Mouse (Mus musculus): ENCODE results near the gene Trim31. TPM values are rescaled to one million over a fixed set of nuclear protein-coding genes. Genes with fewer than 3 reads are reported as not detected.

Trim31 gene
- polyA plus RNA-seq, 1 experiment, result not detected

GRCm38 (mm10) chr17:36912031-36912430 is 14.1 kb downstream of the Trim31 start:
- Histone ChIP-seq H3K27me3 (ENCODE audit: control insufficient read depth, insufficient read depth, insufficient read length) (peaks cover 15% of the 10 kb centered on the region), H3K79me3 (ENCODE audit: low read depth) (no peaks in the 10 kb centered on the region), H3K79me2 (ENCODE audit: control insufficient read depth, insufficient read depth) (no peaks in the 10 kb centered on the region), H3K4me3 (ENCODE audit: insufficient read depth, poor library complexity, severe bottlenecking) (no peak overlapping the region), H3ac (ENCODE audit: control insufficient read depth, insufficient read length, low read depth) (no peak overlapping the region), H3K36me3 (ENCODE audit: control insufficient read depth, insufficient read depth) (no peaks in the 10 kb centered on the region)
- TF ChIP-seq MYOD1 (IDR thresholded peaks at IDR 0.05; ENCODE audit: control insufficient read depth, insufficient read length, low read depth) (no peak), CEBPB (IDR thresholded peaks at IDR 0.05; ENCODE audit: low read depth) (no peak)

DNA sequence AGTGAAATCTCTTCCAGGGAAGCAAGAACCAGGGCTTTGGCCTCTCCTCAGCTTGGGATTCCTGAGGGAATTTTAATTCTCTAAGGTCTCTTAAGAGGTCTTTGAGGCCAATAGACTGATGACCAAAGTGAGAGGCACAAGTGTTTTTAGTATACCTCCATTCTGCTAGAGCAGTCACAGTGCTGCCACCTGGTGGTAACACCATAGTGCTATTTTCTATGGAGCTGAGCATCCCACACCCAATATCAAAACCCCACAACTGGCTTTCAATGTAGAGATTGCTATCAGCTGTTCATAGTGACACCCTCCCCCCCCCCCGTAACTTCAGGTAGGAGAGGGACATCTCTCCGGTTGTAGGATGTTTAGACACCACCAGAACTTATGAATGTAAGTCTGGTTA is 16.2 kb downstream of the Trim31 start:
- Histone ChIP-seq H3K27me3 (ENCODE audit: control insufficient read depth, insufficient read depth, insufficient read length) (peaks cover 6% of the 10 kb centered on the region), H3K36me3 (ENCODE audit: control insufficient read depth, insufficient read depth) (no peaks in the 10 kb centered on the region), H3K79me2 (ENCODE audit: control insufficient read depth, insufficient read depth) (no peaks in the 10 kb centered on the region), H3ac (ENCODE audit: control insufficient read depth, insufficient read length, low read depth) (no peak overlapping the region), H3K79me3 (ENCODE audit: low read depth) (no peaks in the 10 kb centered on the region), H3K4me3 (ENCODE audit: insufficient read depth, poor library complexity, severe bottlenecking) (no peak overlapping the region)
- TF ChIP-seq MYOD1 (IDR thresholded peaks at IDR 0.05; ENCODE audit: control insufficient read depth, insufficient read length, low read depth) (no peak), USF1 (IDR thresholded peaks at IDR 0.05; ENCODE audit: low read depth) (no peak), MYOG (IDR thresholded peaks at IDR 0.05; ENCODE audit: control insufficient read depth, extremely low read depth, insufficient read length) (no peak), CTCF (IDR thresholded peaks at IDR 0.05; ENCODE audit: control insufficient read depth, insufficient read depth, insufficient read length) (peak; percentile 27), CEBPB (IDR thresholded peaks at IDR 0.05; ENCODE audit: low read depth) (no peak)

DNA sequence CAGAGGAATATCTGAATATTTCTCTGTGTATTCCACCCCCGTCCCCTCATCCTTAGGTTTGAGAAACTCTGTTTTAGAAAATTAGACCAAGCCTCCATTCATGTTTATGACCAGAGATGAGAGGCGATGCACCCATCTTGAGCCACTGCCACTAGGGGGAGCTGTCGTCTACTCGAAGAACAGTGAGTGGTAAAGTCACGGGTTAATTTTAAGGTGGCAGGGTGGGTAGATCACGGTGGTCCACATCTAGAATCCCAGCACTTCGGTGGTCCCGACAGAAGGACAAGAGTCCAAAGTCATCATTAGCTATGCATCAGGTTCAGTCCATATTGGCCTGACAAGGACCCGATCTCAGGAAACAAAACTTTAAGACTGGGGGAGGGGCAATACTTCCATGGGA is 17.2 kb downstream of the Trim31 start:
- TF ChIP-seq CTCF (IDR thresholded peaks at IDR 0.05; ENCODE audit: control insufficient read depth, insufficient read depth, insufficient read length) (peak; percentile 72), MYOD1 (IDR thresholded peaks at IDR 0.05; ENCODE audit: control insufficient read depth, insufficient read length, low read depth) (no peak)

DNA sequence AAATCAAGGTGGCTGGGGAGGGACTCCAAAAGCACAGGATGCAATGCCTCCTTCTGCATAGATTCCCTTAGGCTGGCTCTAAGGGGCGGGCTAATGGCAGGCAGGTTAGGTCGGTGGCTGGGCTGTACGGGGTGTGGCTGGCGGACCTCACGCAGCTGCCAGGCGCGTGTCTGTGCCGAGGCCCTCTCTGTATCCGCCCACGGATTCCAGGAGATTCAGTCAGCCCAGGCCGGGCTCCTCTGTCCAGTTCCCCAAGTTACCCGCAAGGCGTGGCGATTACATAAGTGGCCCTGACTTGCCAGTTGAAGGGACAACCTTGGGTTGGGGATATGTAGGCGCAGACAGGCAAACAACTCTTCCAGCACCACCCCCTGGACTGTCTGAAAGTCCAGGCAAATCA is 22.3 kb downstream of the Trim31 start:
- no peaks in the 10 kb centered on the region for H3K79me2 ChIP-seq (ENCODE audit: control insufficient read depth, insufficient read depth)
- H3K4me3 ChIP-seq (ENCODE audit: insufficient read depth, poor library complexity, severe bottlenecking), result no peak overlapping the region
- H3K36me3 ChIP-seq (ENCODE audit: control insufficient read depth, insufficient read depth), result no peaks in the 10 kb centered on the region
- TF ChIP-seq USF1 (IDR thresholded peaks at IDR 0.05; ENCODE audit: low read depth) (no peak), CEBPB (IDR thresholded peaks at IDR 0.05; ENCODE audit: low read depth) (no peak), MAX (IDR thresholded peaks at IDR 0.05) (no peak), MYOG (IDR thresholded peaks at IDR 0.05; ENCODE audit: control insufficient read depth, extremely low read depth, insufficient read length) (no peak)
- no peaks in the 10 kb centered on the region for H3K27me3 ChIP-seq (ENCODE audit: control insufficient read depth, insufficient read depth, insufficient read length)
- no peaks in the 10 kb centered on the region for H3K79me3 ChIP-seq (ENCODE audit: low read depth)
- H3ac ChIP-seq (ENCODE audit: control insufficient read depth, insufficient read length, low read depth), result no peak overlapping the region

More for the DNA sequence above, 17.2 kb downstream of the Trim31 start:
- Histone ChIP-seq H3K36me3 (ENCODE audit: control insufficient read depth, insufficient read depth) (no peaks in the 10 kb centered on the region), H3ac (ENCODE audit: control insufficient read depth, insufficient read length, low read depth) (no peak overlapping the region), H3K27me3 (ENCODE audit: control insufficient read depth, insufficient read depth, insufficient read length) (no peaks in the 10 kb centered on the region), H3K79me3 (ENCODE audit: low read depth) (no peaks in the 10 kb centered on the region), H3K4me3 (ENCODE audit: insufficient read depth, poor library complexity, severe bottlenecking) (no peak overlapping the region), H3K79me2 (ENCODE audit: control insufficient read depth, insufficient read depth) (no peaks in the 10 kb centered on the region)

GRCm38 (mm10) chr17:36922715-36923114 is 24.8 kb downstream of the Trim31 start:
- Histone ChIP-seq H3K79me3 (ENCODE audit: low read depth) (no peaks in the 10 kb centered on the region), H3ac (ENCODE audit: control insufficient read depth, insufficient read length, low read depth) (no peak overlapping the region), H3K27me3 (ENCODE audit: control insufficient read depth, insufficient read depth, insufficient read length) (no peaks in the 10 kb centered on the region), H3K79me2 (ENCODE audit: control insufficient read depth, insufficient read depth) (no peaks in the 10 kb centered on the region), H3K36me3 (ENCODE audit: control insufficient read depth, insufficient read depth) (no peaks in the 10 kb centered on the region), H3K4me3 (ENCODE audit: insufficient read depth, poor library complexity, severe bottlenecking) (no peak overlapping the region)
- TF ChIP-seq MAX (IDR thresholded peaks at IDR 0.05), result no peak
- no peak for TF ChIP-seq FOSL1 (IDR thresholded peaks at IDR 0.05; ENCODE audit: insufficient read depth, low read length, poor library complexity, severe bottlenecking)
- no peak for TF ChIP-seq CTCF (IDR thresholded peaks at IDR 0.05; ENCODE audit: control insufficient read depth, insufficient read depth, insufficient read length)
- no peak for TF ChIP-seq MYOD1 (IDR thresholded peaks at IDR 0.05; ENCODE audit: control insufficient read depth, insufficient read length, low read depth)
- TF ChIP-seq MYOG (IDR thresholded peaks at IDR 0.05; ENCODE audit: control insufficient read depth, extremely low read depth, insufficient read length), result no peak
- no peak for TF ChIP-seq CEBPB (IDR thresholded peaks at IDR 0.05; ENCODE audit: low read depth)
- TF ChIP-seq USF1 (IDR thresholded peaks at IDR 0.05; ENCODE audit: low read depth), result no peak

- TF ChIP-seq CEBPB (IDR thresholded peaks at IDR 0.05; ENCODE audit: low read depth), result no peak
- TF ChIP-seq USF1 (IDR thresholded peaks at IDR 0.05; ENCODE audit: low read depth), result no peak
- no peak for TF ChIP-seq FOSL1 (IDR thresholded peaks at IDR 0.05; ENCODE audit: insufficient read depth, low read length, poor library complexity, severe bottlenecking)
- TF ChIP-seq MAX (IDR thresholded peaks at IDR 0.05), result no peak
- TF ChIP-seq CTCF (IDR thresholded peaks at IDR 0.05; ENCODE audit: control insufficient read depth, insufficient read depth, insufficient read length), result no peak
- no peak for TF ChIP-seq MYOD1 (IDR thresholded peaks at IDR 0.05; ENCODE audit: control insufficient read depth, insufficient read length, low read depth)
- TF ChIP-seq MYOG (IDR thresholded peaks at IDR 0.05; ENCODE audit: control insufficient read depth, extremely low read depth, insufficient read length), result no peak
- Histone ChIP-seq H3K36me3 (ENCODE audit: control insufficient read depth, insufficient read depth) (no peaks in the 10 kb centered on the region), H3K27me3 (ENCODE audit: control insufficient read depth, insufficient read depth, insufficient read length) (no peaks in the 10 kb centered on the region), H3K79me2 (ENCODE audit: control insufficient read depth, insufficient read depth) (no peaks in the 10 kb centered on the region), H3K4me3 (ENCODE audit: insufficient read depth, poor library complexity, severe bottlenecking) (no peak overlapping the region), H3ac (ENCODE audit: control insufficient read depth, insufficient read length, low read depth) (no peak overlapping the region), H3K79me3 (ENCODE audit: low read depth) (no peaks in the 10 kb centered on the region)
These were observed 25.6 kb downstream of the Trim31 start for GRCm38 (mm10) chr17:36923491-36923890.

Measured in C2C12 (cell line).